Mouse (Mus musculus) CD4-positive naive resting alpha-beta T cell, adult 76 days (primary cell): Measurements from ENCODE around the gene Esp16. TPM values are rescaled to one million over a fixed set of nuclear protein-coding genes. Genes with fewer than 3 reads are reported as not detected.

Source experiments
- total RNA-seq: library from RNA; stranded (reverse); gene quantifications from one replicate; pipeline ENCODE4 v1.2.4, GENCODE M21; 2023

Esp16 gene
- not detected for total RNA-seq

GRCm38 (mm10) chr17:39535842-39536241 is at the start of gene Esp16:
Esp16 (plus strand) TSS chr17:39536142.

Other genes with a start within 250 kb of the Esp16 start
- gene Esp18, start 129.8 kb upstream of the Esp16 start, total RNA-seq = not detected
- gene Esp15, start 104.8 kb downstream of the Esp16 start, total RNA-seq = not detected